Mouse (Mus musculus) retina, adult 2 months (tissue): ENCODE measurements around the gene Cers6.

Experiments used
- DNase-seq: peaks from one replicate; pipeline ENCODE4 v3.0.0-alpha.2; 2012; ENCODE audit warnings: low read depth, low spot score

The Cers6 gene

DNA sequence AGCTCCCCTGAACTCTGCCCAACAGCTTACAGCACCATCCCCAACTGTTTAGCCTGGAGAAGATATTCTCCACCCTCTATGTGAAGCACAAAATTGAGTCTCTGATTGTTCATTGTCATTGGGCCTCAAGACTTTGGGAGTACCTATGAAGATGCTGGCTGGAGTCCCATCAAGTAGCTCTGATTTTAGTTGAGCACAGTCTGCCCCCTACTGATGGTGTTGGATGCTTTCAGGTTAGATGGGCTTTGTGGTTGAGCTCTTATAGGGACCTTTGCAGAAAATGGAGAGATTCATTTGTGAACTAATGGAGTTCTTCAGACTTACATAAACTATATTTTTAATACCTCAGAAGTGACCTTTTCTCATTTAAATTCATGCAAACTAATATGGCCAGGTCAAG, 200.1 kb downstream of the Cers6 start:
- no peak for DNase-seq

DNA sequence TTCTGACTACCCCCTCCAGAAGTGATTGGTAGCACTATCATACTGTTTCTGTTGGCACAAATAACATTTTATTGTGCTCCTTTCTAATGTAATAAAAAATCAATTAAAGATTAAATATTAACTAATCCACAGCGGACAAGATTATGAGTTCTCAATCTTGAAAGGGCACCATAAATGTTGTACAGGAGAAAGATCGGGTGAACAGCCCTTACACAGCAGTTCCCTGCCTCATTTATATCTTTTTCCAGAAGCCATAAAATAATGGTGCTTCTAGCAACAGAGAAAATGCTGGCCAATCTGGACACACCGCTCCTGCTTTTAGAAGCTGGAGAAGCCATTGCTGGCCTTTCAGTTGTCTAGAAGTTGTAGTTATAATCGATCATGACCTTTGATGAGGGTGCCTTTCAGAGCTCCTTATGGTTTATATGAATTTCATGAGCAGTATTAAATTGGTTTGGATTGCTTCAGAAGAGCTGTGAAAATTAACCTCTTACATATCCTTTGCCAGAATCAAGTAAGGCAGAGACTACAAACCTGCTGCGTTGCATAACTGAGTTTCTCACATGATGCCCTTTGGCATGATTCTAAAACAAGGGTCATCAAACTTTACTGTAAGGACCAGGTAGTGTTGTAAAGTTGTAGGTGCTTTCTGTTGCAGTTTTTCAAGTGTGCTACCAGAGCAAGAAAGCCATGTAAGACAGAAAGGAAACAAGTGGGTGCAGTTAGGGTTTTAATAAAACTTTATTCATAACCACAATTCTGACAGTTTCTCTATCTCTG, 200.9 kb downstream of the Cers6 start:
- no peak for DNase-seq

DNA sequence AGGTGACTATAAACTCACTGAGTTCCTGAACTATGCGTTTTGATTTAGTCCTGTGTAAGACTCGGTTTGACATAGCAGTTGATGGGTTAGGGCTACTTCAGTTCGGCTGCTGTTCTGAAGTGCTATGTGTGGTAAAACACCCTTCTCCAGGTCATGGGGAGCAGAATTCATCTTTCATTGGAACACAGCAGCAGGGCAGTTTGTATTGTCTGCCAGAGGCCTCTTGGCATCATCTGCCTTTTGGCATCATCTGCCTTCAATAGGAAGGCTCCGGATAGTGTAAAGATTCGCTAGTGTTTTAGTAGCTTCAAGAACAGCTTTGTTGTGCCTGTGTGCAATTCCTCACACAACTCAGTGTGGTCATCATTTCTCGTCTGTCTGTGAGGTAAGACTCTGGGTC, 203.5 kb downstream of the Cers6 start:
- DNase-seq, result no peak

DNA sequence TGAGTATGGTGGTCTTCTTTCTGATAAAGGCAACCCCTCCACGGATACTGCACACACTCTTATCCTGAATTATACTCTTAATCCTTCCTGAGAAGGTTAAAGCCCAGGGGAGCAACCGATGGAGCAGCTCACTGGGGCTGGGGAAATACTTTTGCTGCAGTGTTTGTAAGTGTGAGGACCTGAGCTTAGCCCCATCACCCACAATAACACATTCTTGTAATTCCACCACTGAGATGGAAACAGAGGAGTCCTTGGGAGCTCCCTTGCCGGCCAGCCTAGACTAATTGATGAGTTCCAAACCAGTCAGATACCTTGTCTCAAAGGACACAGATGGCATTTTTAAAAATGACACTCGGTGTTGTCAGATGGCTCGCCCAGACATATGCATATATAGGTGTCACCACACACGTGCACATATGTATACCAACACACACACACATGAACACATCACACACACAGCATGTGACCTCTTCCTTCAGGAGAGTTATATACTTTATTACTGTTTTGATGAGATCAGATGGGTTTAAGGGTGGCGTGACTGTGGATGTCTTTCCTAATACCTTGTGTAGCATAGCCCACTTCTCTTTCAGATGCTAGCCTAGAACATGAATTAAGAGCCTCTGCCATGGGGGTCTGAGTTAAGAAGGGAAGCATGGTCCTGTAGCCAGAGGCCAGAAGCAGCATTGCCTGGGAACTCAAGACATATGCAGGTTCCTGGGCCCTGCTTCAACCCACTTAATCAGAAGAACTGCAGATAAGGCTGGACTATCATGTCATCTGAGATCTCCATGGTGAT, 210.4 kb downstream of the Cers6 start:
- no peak for DNase-seq

DNA sequence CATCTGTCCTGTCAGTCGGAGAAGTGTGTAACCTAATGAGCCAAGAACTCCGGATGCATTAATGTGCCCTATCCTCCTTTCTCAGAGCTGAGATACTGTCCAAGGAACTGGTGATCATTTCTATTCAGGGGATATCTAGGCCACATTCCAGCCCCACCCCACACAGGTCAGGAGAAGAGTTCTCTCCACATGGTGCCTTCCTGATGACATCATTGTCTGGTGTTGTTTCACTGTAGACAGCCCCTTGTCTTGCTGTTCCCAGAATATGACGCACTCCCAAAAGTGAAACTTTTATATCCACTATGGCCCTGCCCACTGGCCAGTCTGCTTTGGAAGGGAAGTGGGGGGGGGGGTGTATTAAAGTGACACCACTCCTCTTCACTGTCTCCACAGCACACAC, 215.9 kb downstream of the Cers6 start:
- no peak for DNase-seq

DNA sequence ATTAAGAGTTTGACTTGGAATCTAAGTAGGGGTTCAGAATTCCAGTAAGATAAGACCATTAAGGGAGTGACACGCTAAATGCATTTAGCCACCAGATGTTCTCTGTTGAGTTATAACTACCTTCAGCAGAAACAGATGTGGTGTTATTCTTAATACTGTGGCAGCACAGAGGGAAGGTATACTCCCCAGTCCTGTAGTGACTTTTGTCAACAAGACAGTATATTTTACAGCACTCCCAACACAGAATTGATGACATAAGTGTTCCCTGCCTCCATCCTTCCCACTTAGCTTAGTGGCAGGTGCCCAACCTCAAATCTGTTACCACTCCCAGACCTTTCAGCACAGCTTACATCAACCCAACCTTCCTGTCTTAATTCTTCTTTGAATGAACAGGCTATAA, 219.5 kb downstream of the Cers6 start:
- no peak for DNase-seq

DNA sequence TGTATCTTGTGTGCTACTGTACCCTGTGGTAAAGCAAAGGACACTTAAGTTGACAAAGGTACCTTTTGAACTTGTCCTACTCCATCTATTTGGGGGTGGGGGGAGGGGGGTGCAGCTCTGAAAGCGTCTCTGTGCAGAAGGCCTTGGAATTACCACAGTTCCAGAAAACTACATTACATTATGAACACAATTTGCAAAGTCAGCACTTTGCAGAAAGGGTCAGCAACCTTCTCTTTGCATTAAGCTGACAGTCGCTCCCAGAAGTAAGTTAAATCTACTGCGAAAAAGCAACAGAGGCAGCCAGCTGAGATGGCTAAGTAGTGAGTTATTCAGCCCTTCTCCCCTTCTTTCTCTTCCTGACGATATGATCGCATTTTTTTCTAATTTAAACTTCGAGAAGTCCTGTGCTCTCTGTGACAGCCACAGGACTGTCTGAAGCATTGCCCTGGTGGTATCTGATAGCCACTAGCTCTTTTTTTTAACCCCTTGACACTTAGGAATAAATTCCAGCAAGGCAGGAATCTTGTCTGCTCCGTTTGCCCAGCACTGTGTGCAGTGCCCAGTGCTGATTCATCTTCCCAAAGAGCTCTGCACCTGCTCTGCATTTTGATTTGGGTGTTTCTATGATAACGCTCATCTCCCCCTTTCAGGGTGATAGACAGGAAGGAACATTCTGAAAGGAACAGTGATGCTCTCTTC, 221.4 kb downstream of the Cers6 start:
- DNase-seq, result no peak

DNA sequence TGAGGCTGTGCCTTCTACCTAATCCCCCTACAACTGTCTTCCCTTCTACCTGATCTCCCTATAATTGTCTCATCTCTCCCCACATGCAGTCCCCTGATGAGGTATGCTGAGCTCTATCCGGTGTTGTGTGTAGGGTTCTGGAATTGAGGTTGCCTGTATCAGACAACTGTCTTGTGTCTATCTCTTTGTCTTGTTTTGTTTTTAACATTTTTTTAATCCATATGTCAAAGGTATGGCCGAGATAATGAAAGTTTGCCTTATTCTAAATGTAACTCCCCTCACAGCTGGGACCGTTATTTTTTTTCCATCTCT, 221.9 kb downstream of the Cers6 start:
- no peak for DNase-seq

DNA sequence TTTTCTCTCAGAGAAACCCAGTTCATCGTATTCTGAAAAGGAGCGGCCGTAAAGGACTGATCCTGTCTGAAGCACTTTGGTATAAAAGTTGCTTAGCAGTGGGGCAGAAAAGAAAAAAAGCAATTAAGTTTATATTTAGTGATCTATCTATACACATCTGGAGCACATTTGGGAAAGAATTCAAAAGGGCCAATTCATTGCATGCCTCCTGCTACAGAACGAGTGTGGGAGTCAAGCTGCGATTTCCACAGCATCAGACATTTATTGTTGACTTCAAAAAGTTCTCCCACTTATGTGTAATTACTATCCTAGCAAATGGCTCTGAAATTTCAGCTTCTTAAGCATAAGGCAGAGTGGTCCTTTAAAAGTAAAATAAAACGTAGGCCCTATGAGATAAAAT, 223.2 kb downstream of the Cers6 start:
- DNase-seq, result no peak

DNA sequence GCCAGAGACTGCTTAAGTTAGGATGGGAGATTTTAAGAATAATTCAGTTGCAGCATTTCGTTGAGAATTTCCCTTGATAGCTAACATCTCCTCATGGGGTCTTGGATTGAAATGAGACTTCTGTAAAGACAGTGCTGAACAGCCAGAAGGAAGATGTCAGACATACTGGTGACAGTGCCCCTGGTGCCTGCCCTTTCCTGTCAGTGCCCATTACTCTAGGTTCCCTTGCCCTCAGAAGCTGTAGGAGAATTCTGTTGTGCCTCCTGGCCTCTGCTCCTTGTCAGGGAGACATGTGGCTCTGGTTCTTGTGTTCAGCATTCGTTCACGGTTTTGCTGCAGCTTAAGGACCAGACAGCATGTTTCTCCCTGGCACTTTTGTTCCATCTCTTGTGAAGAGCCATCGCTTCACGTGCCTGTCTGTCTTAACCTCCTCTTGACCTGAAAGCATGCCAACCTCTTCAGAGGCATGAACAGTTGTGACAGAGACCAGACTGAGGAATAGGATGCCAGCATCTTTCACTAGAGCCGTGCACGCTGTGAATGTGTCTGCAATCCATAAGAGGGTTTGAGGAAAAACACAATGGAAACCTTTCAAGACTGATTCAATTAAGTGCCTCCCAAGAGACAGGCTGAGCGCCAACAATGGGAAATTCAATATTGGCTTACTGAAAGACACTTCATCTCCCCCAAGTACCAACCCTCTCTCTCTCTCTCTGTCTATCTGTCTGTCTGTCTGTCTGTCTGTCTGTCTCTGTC, 225.4 kb downstream of the Cers6 start:
- no peak for DNase-seq

DNA sequence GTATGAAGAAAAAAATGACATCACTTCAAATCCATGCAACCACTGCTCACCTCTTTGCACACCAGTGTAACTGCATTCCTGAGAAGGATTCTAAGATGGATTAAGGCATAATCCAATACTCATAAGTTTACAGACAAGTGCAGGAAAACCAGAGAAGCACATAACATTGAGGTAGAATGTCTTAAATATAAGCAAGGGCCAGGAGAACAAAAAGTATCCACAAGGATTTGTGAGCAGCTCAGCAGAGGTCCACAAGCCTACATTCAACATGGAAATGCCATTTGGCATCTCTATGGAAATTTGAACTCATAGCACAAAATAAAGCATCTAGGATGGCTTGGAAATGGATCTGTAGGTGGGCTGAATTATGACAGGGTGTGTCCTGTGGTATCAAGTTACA, 234.6 kb downstream of the Cers6 start:
- no peak for DNase-seq

DNA sequence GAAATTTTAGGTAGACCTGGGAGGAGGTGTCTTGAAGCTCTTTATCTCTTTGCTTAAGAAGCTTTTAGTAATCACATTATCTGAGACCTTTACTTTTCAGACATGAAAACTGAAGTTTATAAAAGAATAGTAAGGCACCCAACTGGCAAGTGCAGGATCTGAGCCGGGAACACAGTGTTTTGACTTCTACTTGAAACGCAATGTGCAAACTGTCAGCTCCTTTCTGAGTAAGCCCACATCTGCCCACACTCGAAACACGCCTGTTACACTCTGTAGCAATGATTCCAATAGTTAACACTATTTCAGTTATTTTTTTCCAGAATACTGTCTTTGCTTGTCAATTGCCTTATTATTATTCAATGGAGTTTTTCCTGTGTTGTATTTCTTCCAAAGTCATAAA, 235.6 kb downstream of the Cers6 start:
- DNase-seq, result no peak

DNA sequence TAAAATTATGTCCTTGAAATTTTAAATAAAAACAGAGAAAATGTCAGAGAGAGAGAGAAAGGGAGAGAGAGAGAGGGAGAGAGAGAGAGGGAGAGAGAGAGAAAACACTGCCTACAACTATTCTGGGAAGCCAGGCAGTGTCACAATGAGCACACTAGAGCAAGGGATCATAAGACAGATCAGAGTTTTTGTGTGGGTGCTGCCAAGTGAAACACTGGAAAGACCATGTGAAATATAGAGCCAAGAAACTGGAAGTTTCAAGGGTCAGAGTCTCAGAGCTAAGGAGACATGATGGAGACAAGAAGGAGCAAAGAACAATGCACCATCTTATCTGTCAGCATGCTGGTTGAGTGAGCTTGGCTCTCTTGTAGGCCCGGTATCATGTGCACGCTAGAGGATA, 236.3 kb downstream of the Cers6 start:
- no peak for DNase-seq

DNA sequence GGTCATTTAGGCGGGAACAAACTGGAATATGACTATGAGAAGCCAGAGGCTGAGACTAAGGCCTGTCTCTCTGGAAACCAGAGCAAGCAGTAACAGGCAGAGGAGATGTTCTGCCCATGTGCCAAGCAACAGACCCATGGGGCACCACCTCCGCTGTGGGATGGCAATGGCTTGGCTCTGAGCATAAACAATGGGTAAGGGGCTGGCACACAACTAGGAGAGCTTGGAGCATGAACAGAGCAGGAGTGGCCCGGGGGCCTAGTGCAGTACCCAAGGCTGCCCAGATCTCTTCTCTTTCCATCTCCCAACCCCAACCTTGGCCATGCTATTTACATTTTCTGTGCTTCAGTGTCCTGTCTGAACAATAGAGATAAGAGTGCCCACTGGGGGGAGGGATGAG, 237.5 kb downstream of the Cers6 start:
- DNase-seq, result no peak

DNA sequence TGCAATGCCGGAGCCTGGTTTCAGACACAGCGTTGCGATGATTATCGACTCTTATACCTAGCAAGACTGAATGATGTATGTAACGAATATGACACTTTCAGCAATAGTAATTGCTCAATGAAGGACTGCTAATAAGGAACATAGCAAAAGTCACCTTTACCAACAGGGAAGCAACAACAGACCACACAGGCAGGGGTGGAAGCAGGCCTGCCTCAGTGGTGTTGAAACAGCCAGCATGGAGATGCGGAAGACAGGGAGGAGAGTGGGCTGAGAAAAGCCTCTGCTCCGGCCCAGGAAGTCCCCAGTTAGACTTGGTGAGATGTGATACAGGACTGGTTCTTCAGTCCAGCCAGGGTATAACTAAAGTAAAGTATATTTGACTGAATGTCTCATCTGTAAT, 237.9 kb downstream of the Cers6 start:
- no peak for DNase-seq

DNA sequence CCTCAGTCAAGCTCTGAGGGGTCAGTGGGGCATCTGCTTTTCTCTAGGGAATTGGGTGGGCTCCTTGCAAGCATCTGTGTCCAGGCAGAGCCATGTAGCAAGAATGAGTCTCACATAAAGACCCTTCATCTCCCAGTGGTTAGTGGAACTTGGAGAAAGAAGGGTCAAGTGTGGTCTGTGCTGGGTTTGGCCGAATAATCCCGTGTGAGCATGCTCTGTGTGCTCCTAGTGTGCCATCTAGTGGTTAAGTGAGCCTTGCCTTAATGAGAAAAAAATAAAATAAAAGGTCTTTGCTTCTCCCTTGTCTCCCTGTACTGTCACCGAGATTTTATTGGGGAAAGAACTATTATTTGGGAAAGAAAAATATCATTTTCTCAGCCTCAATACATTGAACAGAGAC, 239.5 kb downstream of the Cers6 start:
- peak; percentile 13 for DNase-seq

DNA sequence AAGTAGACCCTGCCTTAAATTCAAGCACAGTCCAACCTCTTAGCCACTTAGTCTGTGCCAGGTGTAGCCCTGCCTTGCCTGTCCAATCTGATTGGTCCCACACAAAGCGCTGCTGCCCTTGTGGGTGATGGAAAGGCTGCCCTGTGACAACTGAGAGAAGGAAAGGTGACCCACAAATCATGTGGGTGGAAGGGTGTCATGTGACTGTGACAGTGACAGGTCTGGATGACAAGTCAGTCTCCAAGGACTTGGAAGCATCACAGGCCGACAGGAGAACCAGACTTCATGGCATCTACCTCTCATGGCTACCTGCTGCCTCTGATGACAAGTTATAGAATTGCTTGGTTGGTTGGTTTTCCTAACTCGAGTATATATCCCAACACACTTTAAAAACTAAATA, 242.3 kb downstream of the Cers6 start:
- no peak for DNase-seq

DNA sequence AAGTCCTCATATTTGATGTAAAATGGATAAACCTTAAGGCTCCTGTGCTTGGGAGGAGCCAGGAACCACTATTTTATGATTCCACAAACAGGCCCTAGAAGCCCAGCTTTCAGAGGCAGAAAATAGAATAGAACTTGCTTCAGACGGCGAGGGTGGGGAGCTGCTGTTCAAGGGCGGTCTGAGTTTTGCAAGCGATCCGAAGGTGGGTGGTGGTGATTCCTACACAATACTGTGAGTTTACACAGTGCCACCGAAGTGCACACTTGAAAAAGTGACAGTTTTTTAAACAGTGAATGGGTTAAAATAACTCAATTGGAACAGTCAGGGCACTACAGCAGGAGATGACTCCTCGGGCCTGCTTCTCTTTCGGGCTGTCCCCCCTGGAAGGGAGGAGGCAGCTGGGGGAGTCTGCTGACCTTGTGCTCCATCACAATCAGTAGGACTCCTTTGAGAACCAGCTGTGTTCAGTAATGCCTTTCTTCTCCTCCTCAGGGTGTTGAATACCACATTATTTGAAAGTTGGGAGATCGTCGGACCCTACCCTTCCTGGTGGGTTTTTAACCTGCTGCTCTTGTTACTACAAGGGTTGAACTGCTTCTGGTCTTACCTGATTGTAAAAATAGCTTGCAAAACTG, 243.4 kb downstream of the Cers6 start:
- DNase-seq, result no peak

DNA sequence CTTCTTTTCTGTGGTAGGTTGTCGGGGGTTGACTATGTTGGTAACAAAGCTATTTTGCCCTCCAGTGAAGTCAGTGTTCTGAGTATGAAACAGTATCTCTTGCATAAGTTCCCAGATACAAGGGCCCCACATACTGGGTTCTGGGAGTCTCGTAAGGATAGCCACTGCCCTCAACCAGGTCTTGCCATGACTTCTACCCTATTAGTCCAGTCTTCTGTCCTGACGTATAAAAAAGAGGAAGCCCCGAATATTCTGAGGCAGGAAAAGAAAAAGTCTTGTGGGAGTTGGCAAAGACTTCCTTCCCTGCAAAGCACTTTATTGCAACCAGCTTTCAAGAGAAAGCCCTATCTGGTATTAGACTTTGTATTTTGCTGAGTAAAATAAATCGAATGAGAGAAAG, 248.0 kb downstream of the Cers6 start:
- DNase-seq, result no peak

DNA sequence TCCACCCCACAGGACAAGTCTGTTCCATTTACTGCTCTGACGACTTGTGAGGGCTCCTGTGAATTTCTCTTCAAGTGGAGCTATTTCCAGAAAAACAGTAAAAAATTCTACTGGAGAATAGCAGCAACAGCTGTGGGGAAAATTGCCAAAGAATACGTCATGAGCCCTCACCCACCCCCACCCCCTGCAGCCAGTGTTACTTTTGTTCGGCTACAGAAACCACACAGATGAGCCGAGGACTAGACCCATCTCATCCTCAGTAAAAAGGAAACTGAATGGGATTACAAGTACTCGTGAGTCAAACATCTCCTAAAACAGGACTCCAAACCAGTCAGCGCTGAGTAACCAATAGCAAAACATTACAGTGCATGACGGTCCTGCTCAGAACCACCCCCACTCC, 248.5 kb downstream of the Cers6 start:
- no peak for DNase-seq

DNA sequence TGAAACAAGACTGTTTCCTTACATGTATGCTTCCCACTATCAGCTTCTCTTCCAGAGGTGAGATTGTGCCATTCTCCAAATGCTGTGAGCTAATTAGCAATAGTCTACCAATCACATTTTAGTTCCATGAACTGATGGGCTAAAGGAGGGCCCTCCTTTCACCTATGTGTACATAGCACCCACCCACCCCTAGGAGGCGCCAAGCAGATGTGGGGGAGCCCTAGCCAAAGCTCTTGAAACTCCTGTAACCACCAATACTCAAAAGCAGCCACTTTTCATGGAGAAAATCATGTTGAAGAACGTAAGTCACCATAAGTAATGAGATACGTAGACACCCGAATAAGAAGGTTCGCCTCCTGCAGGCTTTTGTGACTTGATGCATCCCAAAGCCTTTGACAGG, 251.4 kb downstream of the Cers6 start:
- DNase-seq, result no peak
